Mouse (Mus musculus) limb, embryonic 14.5 days (tissue): ENCODE data around the gene Zfp110. TPM values are rescaled to one million over a fixed set of nuclear protein-coding genes. Genes with fewer than 3 reads are reported as not detected.

Experiments used
- ATAC-seq: fragments of 200-750 bp; cut with Nextera tagmentation; 2 replicates; pipeline ENCODE4 v1.8.0; 2017; ENCODE audit warnings: low read depth, moderate number of reproducible peaks, moderate TSS enrichment; ENCODE audit not compliant: low FRiP score
- DNase-seq: peaks from one replicate; pipeline ENCODE4 v3.0.0-alpha.2; 2015; ENCODE audit warnings: low spot score
- H3K27ac ChIP-seq: fragments of 300-500 bp; sonication (generic); replicated peaks from 2 replicates; pipeline ENCODE4 v1.5.1; 2014; ENCODE audit warnings: low read depth, mild to moderate bottlenecking, low read length, moderate library complexity, mixed read lengths
- H3K27me3 ChIP-seq: fragments of 300-500 bp; sonication (generic); 2 replicates; pipeline ENCODE4 v1.6.1; 2014; ENCODE audit warnings: low read length, mixed read lengths; ENCODE audit not compliant: control insufficient read depth, insufficient read depth
- H3K36me3 ChIP-seq: fragments of 300-500 bp; sonication (generic); 2 replicates; pipeline ENCODE4 v1.6.1; 2014; ENCODE audit warnings: mild to moderate bottlenecking, low read length, moderate library complexity, mixed read lengths; ENCODE audit not compliant: control insufficient read depth, insufficient read depth
- H3K4me1 ChIP-seq: fragments of 300-500 bp; sonication (generic); 2 replicates; pipeline ENCODE4 v1.6.1; 2014; ENCODE audit warnings: antibody characterized with exemption, low read length, mixed read lengths; ENCODE audit not compliant: control insufficient read depth, insufficient read depth
- H3K4me2 ChIP-seq: fragments of 300-500 bp; sonication (generic); replicated peaks from 2 replicates; pipeline ENCODE4 v1.6.1; 2014; ENCODE audit warnings: low read depth, mild to moderate bottlenecking, low read length, moderate library complexity; ENCODE audit not compliant: severe bottlenecking
- H3K4me3 ChIP-seq: fragments of 300-500 bp; sonication (generic); replicated peaks from 2 replicates; pipeline ENCODE4 v1.5.1; 2014; ENCODE audit warnings: low read length
- H3K9ac ChIP-seq: fragments of 300-500 bp; sonication (generic); 2 replicates; pipeline ENCODE4 v1.6.1; 2014; ENCODE audit warnings: mild to moderate bottlenecking, low read depth, low read length, moderate library complexity; ENCODE audit not compliant: severe bottlenecking
- H3K9me3 ChIP-seq: fragments of 300-500 bp; sonication (generic); 2 replicates; pipeline ENCODE4 v1.6.1; 2016; ENCODE audit warnings: low read length; ENCODE audit not compliant: control insufficient read depth
- POLR2A ChIP-seq: fragments of 200-500 bp; IDR thresholded peaks from 2 replicates; pipeline ENCODE4 v1.8.0; 2012; ENCODE audit warnings: inconsistent platforms, mild to moderate bottlenecking, moderate library complexity, borderline replicate concordance; ENCODE audit not compliant: insufficient read depth, insufficient read length; ENCODE audit errors: extremely low read depth
- WGBS: fragments of 180-500 bp; shearing (Covaris S2); extraction: QIAGEN DNeasy Blood & Tissue Kit; methylation state at CpG from one replicate; pipeline ENCODE4 v1.1.7; 2014; 5-methylcytosine and 5-hydroxymethylcytosine counted together
- polyA plus RNA-seq, 2 experiments: library from polyadenylated mRNA; depleted of rRNA in 1 of 2; stranded (reverse) in 1 of 2; unstranded in 1 of 2; fragments of >200 nt; fragmentation: Nextera tagmentation in 1 of 2; extraction: Ambion mirVana in 1 of 2; gene quantifications; 2 replicates each; pipeline versions ENCODE4 v1.2.1 to v1.2.3; 2012 to 2014

Zfp110 gene
- polyA plus RNA-seq, 2 experiments = 14.4 to 32.5 TPM

DNA sequence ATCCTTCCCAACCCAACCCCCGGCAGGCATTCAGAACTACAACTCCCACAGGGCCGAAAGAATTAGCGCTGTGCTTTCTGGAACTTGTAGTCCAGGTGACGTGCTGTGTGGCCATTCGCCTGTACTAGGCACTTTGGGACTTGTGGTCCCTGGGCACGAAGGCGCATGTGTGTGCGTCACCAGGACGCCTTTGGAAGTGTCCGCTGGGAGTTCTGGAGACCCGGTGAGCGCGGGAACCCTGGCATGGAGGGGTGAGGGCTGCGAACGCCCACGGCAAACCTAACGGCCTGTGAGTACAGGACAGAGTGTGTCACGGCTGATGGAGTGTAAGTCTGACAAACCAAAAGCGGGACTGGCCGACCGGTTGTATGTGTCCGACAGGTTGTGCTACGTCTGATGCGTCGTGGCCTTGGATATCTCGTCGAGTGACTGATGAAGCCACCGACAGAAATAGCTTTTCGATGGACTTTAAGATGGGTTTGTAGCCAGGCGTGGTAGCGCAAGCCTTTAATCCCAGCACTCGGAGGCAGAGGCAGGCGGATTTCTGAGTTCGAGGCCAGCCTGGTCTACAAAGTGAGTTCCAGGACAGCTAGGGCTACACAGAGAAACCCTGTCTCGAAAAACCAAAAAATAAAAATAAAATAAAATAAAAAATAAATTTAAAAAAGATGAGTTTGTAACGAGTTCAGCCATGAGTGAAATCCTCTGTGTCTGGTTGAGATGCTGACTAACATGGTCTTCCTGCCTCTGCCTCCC, 63.3 kb downstream of the Zfp110 start, which contains the start of gene Zscan22:
Gene Zscan22, plus strand, starts transcription at position 161 of the 756 bp plus-strand sequence.
- H3K4me3 ChIP-seq = peak within 1 kb of the TSS; percentile 71
- H3K9ac ChIP-seq = peak within 1 kb of the TSS; percentile 72
- TF ChIP-seq POLR2A = peak; percentile 45; the same call in 1 of the 2 replicates
- no peaks in the 10 kb centered on the region for H3K27me3 ChIP-seq
- H3K4me2 ChIP-seq = peak within 1 kb of the TSS; percentile 49
- peak; percentile 97 for DNase-seq
- 0 out of 2 replicates have a peak, but pooled peaks cover 4% of the 10 kb centered on the region for H3K4me1 ChIP-seq
- H3K9me3 ChIP-seq = no peaks in the 10 kb centered on the region
- no peaks in the 10 kb centered on the region; the same call in 1 of the 2 replicates for H3K36me3 ChIP-seq
- ATAC-seq = peak; percentile 98
- WGBS = 5% methylated on average over 36 of the region's 36 CpGs
- H3K27ac ChIP-seq = no peak within 1 kb of the TSS

Other genes with a start within 250 kb of the Zfp110 start
- gene Vmn2r53, start 226.0 kb upstream of the Zfp110 start, polyA plus RNA-seq (2012; rRNA removed) = not detected in 2 replicates
- 0.01 TPM in 1 of 2 replicates, not detected in the other for gene Vmn2r53, start 226.0 kb upstream of the Zfp110 start, polyA plus RNA-seq (2014; fragmentation: Nextera tagmentation; extraction: Ambion mirVana)
- not detected in 2 replicates for gene Vmn2r54, start 194.4 kb upstream of the Zfp110 start, polyA plus RNA-seq (2012; rRNA removed)
- not detected in 2 replicates for gene Vmn2r54, start 194.4 kb upstream of the Zfp110 start, polyA plus RNA-seq (2014; fragmentation: Nextera tagmentation; extraction: Ambion mirVana)
- gene Vmn2r55, start 149.8 kb upstream of the Zfp110 start, polyA plus RNA-seq (2012; rRNA removed) = 0.04 TPM in 1 of 2 replicates, not detected in the other
- gene Vmn2r55, start 149.8 kb upstream of the Zfp110 start, polyA plus RNA-seq (2014; fragmentation: Nextera tagmentation; extraction: Ambion mirVana) = not detected in 2 replicates
- gene Vmn2r56, start 99.8 kb upstream of the Zfp110 start, polyA plus RNA-seq (2012; rRNA removed) = not detected in 2 replicates
- gene Vmn2r56, start 99.8 kb upstream of the Zfp110 start, polyA plus RNA-seq (2014; fragmentation: Nextera tagmentation; extraction: Ambion mirVana) = not detected in 2 replicates
- 11.9 and 12.1 TPM in 2 replicates for gene Zscan18, start 31.1 kb upstream of the Zfp110 start, polyA plus RNA-seq (2012; rRNA removed)
- 11.0 and 13.0 TPM in 2 replicates for gene Zscan18, start 31.1 kb upstream of the Zfp110 start, polyA plus RNA-seq (2014; fragmentation: Nextera tagmentation; extraction: Ambion mirVana)
- gene Zfp329, start 15.9 kb upstream of the Zfp110 start, polyA plus RNA-seq (2012; rRNA removed) = 11.1 and 13.6 TPM in 2 replicates
- 12.1 and 16.1 TPM in 2 replicates for gene Zfp329, start 15.9 kb upstream of the Zfp110 start, polyA plus RNA-seq (2014; fragmentation: Nextera tagmentation; extraction: Ambion mirVana)
- gene Zfp128, start 46.4 kb downstream of the Zfp110 start, polyA plus RNA-seq (2012; rRNA removed) = 4.4 and 4.8 TPM in 2 replicates
- 4.8 and 5.8 TPM in 2 replicates for gene Zfp128, start 46.4 kb downstream of the Zfp110 start, polyA plus RNA-seq (2014; fragmentation: Nextera tagmentation; extraction: Ambion mirVana)
- 20.1 and 23.8 TPM in 2 replicates for gene Zscan22, start 63.1 kb downstream of the Zfp110 start, polyA plus RNA-seq (2012; rRNA removed)
- 15.6 and 21.5 TPM in 2 replicates for gene Zscan22, start 63.1 kb downstream of the Zfp110 start, polyA plus RNA-seq (2014; fragmentation: Nextera tagmentation; extraction: Ambion mirVana)
- gene Rps5, start 87.5 kb downstream of the Zfp110 start, polyA plus RNA-seq (2012; rRNA removed) = 3,045 and 3,888 TPM in 2 replicates
- gene Rps5, start 87.5 kb downstream of the Zfp110 start, polyA plus RNA-seq (2014; fragmentation: Nextera tagmentation; extraction: Ambion mirVana) = 1,462 and 1,509 TPM in 2 replicates
- gene Rnf225, start 92.7 kb downstream of the Zfp110 start, polyA plus RNA-seq (2012; rRNA removed) = 1.8 and 2.3 TPM in 2 replicates
- gene Rnf225, start 92.7 kb downstream of the Zfp110 start, polyA plus RNA-seq (2014; fragmentation: Nextera tagmentation; extraction: Ambion mirVana) = 0.83 and 0.86 TPM in 2 replicates
- gene Zfp324, start 131.1 kb downstream of the Zfp110 start, polyA plus RNA-seq (2012; rRNA removed) = 9.8 and 12.0 TPM in 2 replicates
- 9.5 and 11.4 TPM in 2 replicates for gene Zfp324, start 131.1 kb downstream of the Zfp110 start, polyA plus RNA-seq (2014; fragmentation: Nextera tagmentation; extraction: Ambion mirVana)
- 10.1 and 12.5 TPM in 2 replicates for gene Zfp446, start 143.1 kb downstream of the Zfp110 start, polyA plus RNA-seq (2012; rRNA removed)
- gene Zfp446, start 143.1 kb downstream of the Zfp110 start, polyA plus RNA-seq (2014; fragmentation: Nextera tagmentation; extraction: Ambion mirVana) = 3.5 and 5.4 TPM in 2 replicates
- 0.23 and 0.26 TPM in 2 replicates for gene Slc27a5, start 163.4 kb downstream of the Zfp110 start, polyA plus RNA-seq (2012; rRNA removed)
- gene Slc27a5, start 163.4 kb downstream of the Zfp110 start, polyA plus RNA-seq (2014; fragmentation: Nextera tagmentation; extraction: Ambion mirVana) = not detected in 2 replicates
- 610 and 816 TPM in 2 replicates for gene Trim28, start 164.4 kb downstream of the Zfp110 start, polyA plus RNA-seq (2012; rRNA removed)
- gene Trim28, start 164.4 kb downstream of the Zfp110 start, polyA plus RNA-seq (2014; fragmentation: Nextera tagmentation; extraction: Ambion mirVana) = 408 and 456 TPM in 2 replicates
- 29.3 and 46.7 TPM in 2 replicates for gene Zbtb45, start 175.3 kb downstream of the Zfp110 start, polyA plus RNA-seq (2012; rRNA removed)
- 25.5 and 25.8 TPM in 2 replicates for gene Zbtb45, start 175.3 kb downstream of the Zfp110 start, polyA plus RNA-seq (2014; fragmentation: Nextera tagmentation; extraction: Ambion mirVana)
- gene Chmp2a, start 200.0 kb downstream of the Zfp110 start, polyA plus RNA-seq (2012; rRNA removed) = 97.3 and 151 TPM in 2 replicates
- 164 TPM in 2 replicates for gene Chmp2a, start 200.0 kb downstream of the Zfp110 start, polyA plus RNA-seq (2014; fragmentation: Nextera tagmentation; extraction: Ambion mirVana)
- 294 and 308 TPM in 2 replicates for gene Ube2m, start 203.5 kb downstream of the Zfp110 start, polyA plus RNA-seq (2012; rRNA removed)
- 159 and 165 TPM in 2 replicates for gene Ube2m, start 203.5 kb downstream of the Zfp110 start, polyA plus RNA-seq (2014; fragmentation: Nextera tagmentation; extraction: Ambion mirVana)
- 5.3 and 7.1 TPM in 2 replicates for gene Mzf1, start 220.0 kb downstream of the Zfp110 start, polyA plus RNA-seq (2012; rRNA removed)
- gene Mzf1, start 220.0 kb downstream of the Zfp110 start, polyA plus RNA-seq (2014; fragmentation: Nextera tagmentation; extraction: Ambion mirVana) = 1.9 and 2.5 TPM in 2 replicates